Mouse (Mus musculus): ENCODE data around the gene Stox1. TPM values are rescaled to one million over a fixed set of nuclear protein-coding genes. Genes with fewer than 3 reads are reported as not detected.
"Not testable (repeated sequence)": the region's sequence is repeated elsewhere in the genome, so short reads cannot be mapped to it uniquely, and the experiment has no call there.

Gene Stox1
- polyA plus RNA-seq (2015; fragmentation: Nextera tagmentation; extraction: Ambion mirVana): 3.0 and 3.3 TPM in 2 replicates

- no peaks in the 10 kb centered on the region for H3K36me3 ChIP-seq (ENCODE audit: control insufficient read depth, insufficient read depth)
- H3K27ac ChIP-seq (ENCODE audit: low read length): no peak within 1 kb of the TSS
- peaks cover 5% of the 10 kb centered on the region; the same call in 1 of the 2 replicates for H3K4me1 ChIP-seq (replicated peaks; ENCODE audit: control insufficient read depth, insufficient read depth, low read length)
- H3K27me3 ChIP-seq (replicated peaks; ENCODE audit: control insufficient read depth, insufficient read depth, low read length): no peaks in the 10 kb centered on the region
- peak within 1 kb of the TSS; percentile 50 for H3K9ac ChIP-seq (replicated peaks; ENCODE audit: low read depth, low read length)
- no peaks in the 10 kb centered on the region for H3K9me3 ChIP-seq (ENCODE audit: control insufficient read depth, low read length)
- H3K4me2 ChIP-seq (ENCODE audit: low read length): peak within 1 kb of the TSS; percentile 77
- peak; percentile 94 for ATAC-seq
- peak within 1 kb of the TSS; percentile 50 for H3K4me3 ChIP-seq (replicated peaks; ENCODE audit: low read length)
- 1% methylated on average over 57 of the region's 85 CpGs for WGBS
Measured at GRCm38 (mm10) chr10:62725771-62726687, at the start of gene Stox1. Gene Stox1 (minus strand): TSS chr10:62726128.

- Histone ChIP-seq H3K9ac (replicated peaks; ENCODE audit: low read depth, low read length) (no peak overlapping the region), H3K9me3 (ENCODE audit: control insufficient read depth, low read length) (no peaks in the 10 kb centered on the region), H3K4me2 (ENCODE audit: low read length) (no peak overlapping the region), H3K4me1 (replicated peaks; ENCODE audit: control insufficient read depth, insufficient read depth, low read length) (no peaks in the 10 kb centered on the region), H3K36me3 (ENCODE audit: control insufficient read depth, insufficient read depth) (peaks cover 59% of the 10 kb centered on the region), H3K4me3 (replicated peaks; ENCODE audit: low read length) (no peak overlapping the region), H3K27ac (ENCODE audit: low read length) (no peak overlapping the region), H3K27me3 (replicated peaks; ENCODE audit: control insufficient read depth, insufficient read depth, low read length) (no peaks in the 10 kb centered on the region)
- 88% methylated on average over 6 of the region's 6 CpGs for WGBS
- no peak for ATAC-seq
Measured at GRCm38 (mm10) chr10:62750781-62751180, 24.9 kb upstream of the Stox1 start.

GRCm38 (mm10) chr10:62739961-62740737, 14.2 kb upstream of the Stox1 start:
- ATAC-seq: peak; percentile 75
- Histone ChIP-seq H3K4me3 (replicated peaks; ENCODE audit: low read length) (no peak overlapping the region), H3K4me2 (ENCODE audit: low read length) (no peak overlapping the region), H3K4me1 (replicated peaks; ENCODE audit: control insufficient read depth, insufficient read depth, low read length) (no peaks in the 10 kb centered on the region), H3K27ac (ENCODE audit: low read length) (peak overlapping the region; percentile 53), H3K9ac (replicated peaks; ENCODE audit: low read depth, low read length) (no peak overlapping the region), H3K36me3 (ENCODE audit: control insufficient read depth, insufficient read depth) (peaks cover 24% of the 10 kb centered on the region), H3K27me3 (replicated peaks; ENCODE audit: control insufficient read depth, insufficient read depth, low read length) (no peaks in the 10 kb centered on the region), H3K9me3 (ENCODE audit: control insufficient read depth, low read length) (no peaks in the 10 kb centered on the region)
- 42% methylated on average over 4 of the region's 4 CpGs for WGBS

DNA sequence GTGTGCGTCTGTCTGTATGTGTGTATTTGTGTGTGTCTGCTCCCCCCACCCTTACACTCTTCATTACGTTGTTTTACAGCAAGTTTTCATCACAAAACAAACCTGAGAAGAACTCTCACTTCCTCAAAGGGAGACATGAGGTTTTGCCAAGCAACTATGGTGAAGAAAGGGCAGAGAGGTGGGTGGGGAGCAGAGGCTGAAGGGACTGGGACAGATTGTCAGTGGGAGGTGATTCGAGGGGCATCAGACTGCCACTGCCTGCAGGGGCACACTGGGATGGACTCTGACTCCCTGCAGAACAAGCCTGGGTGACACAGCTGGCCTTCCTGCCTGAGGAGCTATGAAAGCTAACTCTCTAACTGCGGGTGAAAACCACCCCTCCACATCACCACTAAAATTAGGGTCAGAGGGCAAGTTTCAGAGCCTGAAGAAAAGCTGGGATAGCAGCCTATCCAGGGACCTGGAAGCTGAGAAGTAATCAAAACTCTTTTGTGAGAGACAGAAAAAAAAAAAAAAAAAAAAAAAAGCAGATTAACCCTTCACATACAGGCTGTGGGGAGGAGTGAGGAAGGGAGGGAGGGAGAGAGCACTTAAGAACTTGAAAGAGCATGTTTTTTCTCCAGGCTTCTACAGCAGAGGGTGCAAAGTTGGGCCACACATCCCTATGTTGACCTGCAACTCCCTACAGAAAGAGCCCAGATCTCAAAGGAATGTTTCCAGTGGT, 11.2 kb upstream of the Stox1 start:
- peaks cover 13% of the 10 kb centered on the region for H3K36me3 ChIP-seq (ENCODE audit: control insufficient read depth, insufficient read depth)
- ATAC-seq: no peak
- H3K9me3 ChIP-seq (ENCODE audit: control insufficient read depth, low read length): no peaks in the 10 kb centered on the region
- H3K27ac ChIP-seq (ENCODE audit: low read length): no peak overlapping the region
- H3K9ac ChIP-seq (replicated peaks; ENCODE audit: low read depth, low read length): no peak overlapping the region
- no peaks in the 10 kb centered on the region for H3K4me1 ChIP-seq (replicated peaks; ENCODE audit: control insufficient read depth, insufficient read depth, low read length)
- WGBS: 42% methylated on average over 4 of the region's 4 CpGs
- no peaks in the 10 kb centered on the region for H3K27me3 ChIP-seq (replicated peaks; ENCODE audit: control insufficient read depth, insufficient read depth, low read length)
- no peak overlapping the region for H3K4me2 ChIP-seq (ENCODE audit: low read length)
- H3K4me3 ChIP-seq (replicated peaks; ENCODE audit: low read length): no peak overlapping the region

DNA sequence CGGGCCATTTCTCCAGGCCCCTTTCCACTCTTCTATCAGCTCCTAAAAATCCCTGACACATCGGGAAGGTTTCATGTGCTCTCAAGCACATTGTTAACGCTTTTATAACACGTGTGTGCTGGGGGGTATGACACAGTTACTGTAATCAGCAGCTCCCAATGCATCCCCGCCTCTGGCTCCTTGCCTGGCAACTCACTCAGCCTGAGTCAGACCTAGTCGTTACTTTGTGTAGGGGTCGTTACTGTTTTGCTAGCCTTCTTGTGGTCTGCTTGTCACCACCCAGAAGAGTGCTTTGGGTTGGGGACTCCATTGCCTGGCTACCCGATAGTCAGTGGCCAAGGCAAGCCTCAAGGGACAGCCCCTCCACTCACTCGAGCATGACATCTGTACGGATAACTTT, 4.9 kb upstream of the Stox1 start:
- ATAC-seq: no peak
- H3K9me3 ChIP-seq (ENCODE audit: control insufficient read depth, low read length): no peaks in the 10 kb centered on the region

DNA sequence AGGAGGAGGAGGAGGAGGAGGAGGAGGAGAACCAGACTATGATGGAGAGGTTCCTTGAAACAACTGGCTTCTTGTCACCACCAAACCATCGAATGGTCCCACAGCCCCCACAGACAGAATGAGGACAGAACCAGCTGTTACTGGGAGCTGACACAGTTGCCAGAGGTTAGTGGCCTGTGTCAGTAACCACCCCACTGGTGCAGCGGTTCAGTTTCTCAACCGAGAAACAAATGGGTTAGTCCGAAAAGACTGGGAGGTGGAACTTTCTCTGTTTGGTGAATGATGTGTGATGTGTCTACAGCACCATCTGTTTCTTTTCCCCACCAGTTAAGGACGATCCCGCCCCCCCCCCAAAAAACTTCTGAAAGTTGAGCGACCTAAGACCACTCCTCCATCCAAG, 992 bp downstream of the Stox1 start:
- no peaks in the 10 kb centered on the region for H3K27me3 ChIP-seq (replicated peaks; ENCODE audit: control insufficient read depth, insufficient read depth, low read length)
- peak overlapping the region; percentile 77; the same call in 1 of the 2 replicates for H3K4me2 ChIP-seq (ENCODE audit: low read length)
- H3K27ac ChIP-seq (ENCODE audit: low read length): no peak overlapping the region
- ATAC-seq: no peak
- H3K9ac ChIP-seq (replicated peaks; ENCODE audit: low read depth, low read length): no peak overlapping the region
- H3K4me1 ChIP-seq (replicated peaks; ENCODE audit: control insufficient read depth, insufficient read depth, low read length): peaks cover 5% of the 10 kb centered on the region; the same call in 1 of the 2 replicates
- H3K4me3 ChIP-seq (replicated peaks; ENCODE audit: low read length): no peak overlapping the region
- H3K9me3 ChIP-seq (ENCODE audit: control insufficient read depth, low read length): no peaks in the 10 kb centered on the region
- 34% methylated on average over 7 of the region's 7 CpGs for WGBS
- H3K36me3 ChIP-seq (ENCODE audit: control insufficient read depth, insufficient read depth): no peaks in the 10 kb centered on the region

More for the DNA sequence above, 4.9 kb upstream of the Stox1 start:
- no peak overlapping the region for H3K4me2 ChIP-seq (ENCODE audit: low read length)
- no peak overlapping the region for H3K9ac ChIP-seq (replicated peaks; ENCODE audit: low read depth, low read length)
- H3K36me3 ChIP-seq (ENCODE audit: control insufficient read depth, insufficient read depth): no peaks in the 10 kb centered on the region
- peaks cover 5% of the 10 kb centered on the region; the same call in 1 of the 2 replicates for H3K4me1 ChIP-seq (replicated peaks; ENCODE audit: control insufficient read depth, insufficient read depth, low read length)
- WGBS: 69% methylated on average over 10 of the region's 10 CpGs
- no peaks in the 10 kb centered on the region for H3K27me3 ChIP-seq (replicated peaks; ENCODE audit: control insufficient read depth, insufficient read depth, low read length)
- no peak overlapping the region for H3K4me3 ChIP-seq (replicated peaks; ENCODE audit: low read length)
- no peak overlapping the region for H3K27ac ChIP-seq (ENCODE audit: low read length)

- H3K4me1 ChIP-seq (replicated peaks; ENCODE audit: control insufficient read depth, insufficient read depth, low read length): peaks cover 5% of the 10 kb centered on the region; the same call in 1 of the 2 replicates
- ATAC-seq: no peak
- no peak overlapping the region for H3K4me3 ChIP-seq (replicated peaks; ENCODE audit: low read length)
- H3K4me2 ChIP-seq (ENCODE audit: low read length): no peak overlapping the region
- no peaks in the 10 kb centered on the region for H3K27me3 ChIP-seq (replicated peaks; ENCODE audit: control insufficient read depth, insufficient read depth, low read length)
- no peaks in the 10 kb centered on the region for H3K9me3 ChIP-seq (ENCODE audit: control insufficient read depth, low read length)
- WGBS: 22% methylated on average over 4 of the region's 4 CpGs
- no peaks in the 10 kb centered on the region for H3K36me3 ChIP-seq (ENCODE audit: control insufficient read depth, insufficient read depth)
- no peak overlapping the region for H3K27ac ChIP-seq (ENCODE audit: low read length)
- H3K9ac ChIP-seq (replicated peaks; ENCODE audit: low read depth, low read length): no peak overlapping the region
Measured at GRCm38 (mm10) chr10:62722701-62723100, 3.2 kb downstream of the Stox1 start.

DNA sequence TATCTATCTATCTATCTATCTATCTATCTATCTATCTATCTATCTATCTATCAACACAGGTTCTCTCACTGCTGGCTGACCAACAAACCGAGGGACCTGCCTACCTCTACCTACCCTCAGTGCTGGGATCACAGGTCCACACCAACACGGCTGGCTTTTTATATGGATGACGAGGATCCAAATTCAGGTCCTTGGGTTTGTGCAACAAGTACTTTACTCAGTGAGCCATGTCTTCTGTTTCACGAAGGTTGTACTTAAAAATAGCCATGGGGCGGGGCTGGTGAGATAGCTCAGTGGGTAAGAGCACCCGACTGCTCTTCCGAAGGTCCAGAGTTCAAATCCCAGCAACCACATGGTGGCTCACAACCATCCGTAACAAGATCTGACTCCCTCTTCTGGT, 5.4 kb downstream of the Stox1 start:
- not testable (repeated sequence) for H3K36me3 ChIP-seq (ENCODE audit: control insufficient read depth, insufficient read depth); H3K4me2 ChIP-seq (ENCODE audit: low read length); H3K27ac ChIP-seq (ENCODE audit: low read length); ATAC-seq; H3K9ac ChIP-seq (replicated peaks; ENCODE audit: low read depth, low read length); H3K9me3 ChIP-seq (ENCODE audit: control insufficient read depth, low read length); H3K27me3 ChIP-seq (replicated peaks; ENCODE audit: control insufficient read depth, insufficient read depth, low read length); H3K4me3 ChIP-seq (replicated peaks; ENCODE audit: low read length); H3K4me1 ChIP-seq (replicated peaks; ENCODE audit: control insufficient read depth, insufficient read depth, low read length)
- WGBS: 89% methylated on average over 7 of the region's 8 CpGs

DNA sequence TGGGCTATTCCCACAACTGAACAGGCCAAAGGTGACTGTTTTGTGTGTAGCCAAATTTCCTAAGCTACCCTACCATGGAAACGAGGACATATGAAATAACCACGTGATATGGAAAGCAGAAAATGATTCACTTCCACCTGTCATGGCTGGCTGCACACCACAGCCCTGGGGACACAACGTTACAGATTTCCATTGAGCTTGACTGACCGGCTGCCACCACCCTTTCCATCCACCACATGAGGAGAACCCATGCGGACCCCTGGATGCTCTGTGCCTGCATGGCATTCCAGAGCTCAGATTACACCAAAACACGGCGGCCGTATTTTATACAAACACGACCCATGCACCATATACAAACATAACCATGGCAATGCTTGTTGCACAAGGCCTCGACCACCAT, 12.5 kb downstream of the Stox1 start:
- H3K4me3 ChIP-seq (replicated peaks; ENCODE audit: low read length): no peak overlapping the region
- ATAC-seq: no peak
- 87% methylated on average over 10 of the region's 10 CpGs for WGBS
- H3K27me3 ChIP-seq (replicated peaks; ENCODE audit: control insufficient read depth, insufficient read depth, low read length): no peaks in the 10 kb centered on the region
- no peak overlapping the region for H3K9ac ChIP-seq (replicated peaks; ENCODE audit: low read depth, low read length)
- no peaks in the 10 kb centered on the region for H3K36me3 ChIP-seq (ENCODE audit: control insufficient read depth, insufficient read depth)
- H3K4me1 ChIP-seq (replicated peaks; ENCODE audit: control insufficient read depth, insufficient read depth, low read length): no peaks in the 10 kb centered on the region
- H3K27ac ChIP-seq (ENCODE audit: low read length): no peak overlapping the region
- no peak overlapping the region for H3K4me2 ChIP-seq (ENCODE audit: low read length)
- no peaks in the 10 kb centered on the region for H3K9me3 ChIP-seq (ENCODE audit: control insufficient read depth, low read length)

Measured in forebrain, embryonic 16.5 days (tissue).